Mouse (Mus musculus): ENCODE measurements around the gene Fcer1g.

DNA sequence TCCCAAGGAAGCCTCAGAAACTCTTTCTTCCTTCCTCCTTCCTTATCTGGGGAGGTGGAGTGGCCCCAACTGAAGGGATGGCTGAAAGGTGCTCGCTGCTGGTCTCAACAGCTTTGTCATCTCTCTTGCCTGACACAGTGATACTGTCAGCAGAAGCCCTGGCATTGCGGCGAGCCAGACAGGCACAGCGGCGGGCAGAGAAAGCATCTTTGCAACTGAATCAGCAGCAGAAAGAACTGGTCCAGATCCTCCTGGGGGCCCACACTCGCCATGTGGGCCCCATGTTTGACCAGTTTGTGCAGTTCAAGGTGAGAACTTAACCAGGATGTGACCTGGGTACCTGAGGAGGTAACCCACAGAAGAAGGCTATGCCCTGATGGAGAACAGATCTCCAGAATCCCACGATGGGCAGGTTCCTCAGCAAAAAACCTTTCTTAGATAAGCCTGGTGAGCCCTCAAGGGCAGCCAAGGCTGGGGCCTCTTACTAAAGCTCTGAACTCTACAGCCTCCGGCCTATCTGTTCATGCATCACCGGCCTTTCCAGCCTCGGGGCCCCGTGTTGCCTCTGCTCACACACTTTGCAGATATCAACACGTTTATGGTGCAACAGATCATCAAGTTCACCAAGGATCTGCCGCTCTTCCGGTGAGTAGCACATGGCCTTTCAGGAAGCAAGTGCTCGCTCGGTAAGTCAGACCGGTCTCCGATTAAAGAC lies 17.8 kb downstream of the Fcer1g start:
- TF ChIP-seq CTCF (IDR thresholded peaks at IDR 0.05; ENCODE audit: low read depth) (no peak), EP300 (IDR thresholded peaks at IDR 0.05; ENCODE audit: low read depth) (no peak)
